Mouse (Mus musculus) splenic B cell, adult 2 months (primary cell): ENCODE measurements around the gene Men1.

ENCODE experiments used
- DNase-seq: peaks from one replicate; pipeline ENCODE4 v3.0.0-alpha.2; 2011; ENCODE audit warnings: low read depth, low spot score
- H3K27me3 ChIP-seq: 2 replicates; pipeline ENCODE4 v1.6.1; 2012; ENCODE audit warnings: mild to moderate bottlenecking, low read length, moderate library complexity, mixed read lengths; ENCODE audit not compliant: control insufficient read depth, poor library complexity, insufficient read depth, severe bottlenecking
- H3K36me3 ChIP-seq: 2 replicates; pipeline ENCODE4 v1.6.1; 2012; ENCODE audit warnings: mild to moderate bottlenecking, low read length, moderate library complexity, mixed read lengths; ENCODE audit not compliant: control insufficient read depth, poor library complexity, insufficient read depth, severe bottlenecking

Gene Men1

GRCm38 (mm10) chr19:6315573-6315972 lies 19.2 kb upstream of the Men1 start:
- Histone ChIP-seq H3K27me3 (no peaks in the 10 kb centered on the region), H3K36me3 (0 out of 2 replicates have a peak, but pooled peaks cover 1% of the 10 kb centered on the region)
- no peak for DNase-seq

- no peak for DNase-seq
- Histone ChIP-seq H3K36me3 (peaks cover 1% of the 10 kb centered on the region; the same call in 1 of the 2 replicates), H3K27me3 (no peaks in the 10 kb centered on the region)
Measured at GRCm38 (mm10) chr19:6318145-6318544, 16.6 kb upstream of the Men1 start.

- peaks cover 1% of the 10 kb centered on the region; the same call in 1 of the 2 replicates for H3K36me3 ChIP-seq
- DNase-seq = no peak
- no peaks in the 10 kb centered on the region for H3K27me3 ChIP-seq
Measured at GRCm38 (mm10) chr19:6321358-6321757, 13.4 kb upstream of the Men1 start.

GRCm38 (mm10) chr19:6321786-6322621 lies 12.8 kb upstream of the Men1 start:
- H3K27me3 ChIP-seq = no peaks in the 10 kb centered on the region
- H3K36me3 ChIP-seq = peaks cover 1% of the 10 kb centered on the region; the same call in 1 of the 2 replicates
- no peak for DNase-seq

- Histone ChIP-seq H3K27me3 (no peaks in the 10 kb centered on the region), H3K36me3 (no peaks in the 10 kb centered on the region; the same call in 1 of the 2 replicates)
- DNase-seq = no peak
Measured at GRCm38 (mm10) chr19:6324751-6325150, 10.0 kb upstream of the Men1 start.

- no peaks in the 10 kb centered on the region for H3K27me3 ChIP-seq
- DNase-seq = peak; percentile 49
- H3K36me3 ChIP-seq = no peaks in the 10 kb centered on the region
Measured at GRCm38 (mm10) chr19:6331178-6331577, 3.6 kb upstream of the Men1 start.

GRCm38 (mm10) chr19:6331719-6332516 lies 2.9 kb upstream of the Men1 start:
- no peaks in the 10 kb centered on the region for H3K27me3 ChIP-seq
- DNase-seq = peak; percentile 87
- no peaks in the 10 kb centered on the region for H3K36me3 ChIP-seq

- DNase-seq = no peak
- H3K36me3 ChIP-seq = peaks cover 3% of the 10 kb centered on the region; the same call in 1 of the 2 replicates
- no peaks in the 10 kb centered on the region for H3K27me3 ChIP-seq
Measured at GRCm38 (mm10) chr19:6333761-6334595, 801 bp upstream of the Men1 start.

GRCm38 (mm10) chr19:6335458-6335827 lies 664 bp downstream of the Men1 start:
- H3K27me3 ChIP-seq = no peaks in the 10 kb centered on the region
- H3K36me3 ChIP-seq = peaks cover 3% of the 10 kb centered on the region; the same call in 1 of the 2 replicates
- DNase-seq = no peak

- DNase-seq = no peak
- Histone ChIP-seq H3K36me3 (peaks cover 3% of the 10 kb centered on the region; the same call in 1 of the 2 replicates), H3K27me3 (no peaks in the 10 kb centered on the region)
Measured at GRCm38 (mm10) chr19:6336920-6337319, 2.1 kb downstream of the Men1 start.

- Histone ChIP-seq H3K36me3 (peaks cover 3% of the 10 kb centered on the region; the same call in 1 of the 2 replicates), H3K27me3 (no peaks in the 10 kb centered on the region)
- no peak for DNase-seq
Measured at GRCm38 (mm10) chr19:6338171-6338570, 3.4 kb downstream of the Men1 start.

GRCm38 (mm10) chr19:6338716-6339115 lies 3.9 kb downstream of the Men1 start:
- Histone ChIP-seq H3K27me3 (no peaks in the 10 kb centered on the region), H3K36me3 (peaks cover 3% of the 10 kb centered on the region; the same call in 1 of the 2 replicates)
- no peak for DNase-seq

GRCm38 (mm10) chr19:6339191-6339590 lies 4.4 kb downstream of the Men1 start:
- Histone ChIP-seq H3K27me3 (no peaks in the 10 kb centered on the region), H3K36me3 (peaks cover 7% of the 10 kb centered on the region)
- no peak for DNase-seq

- Histone ChIP-seq H3K36me3 (peaks cover 9% of the 10 kb centered on the region), H3K27me3 (no peaks in the 10 kb centered on the region)
- peak; percentile 87 for DNase-seq
Measured at GRCm38 (mm10) chr19:6339890-6340504, 5.2 kb downstream of the Men1 start.
